Mouse (Mus musculus) forebrain, embryonic 12.5 days (tissue): ENCODE results near the gene Acss1. TPM values are rescaled to one million over a fixed set of nuclear protein-coding genes. Genes with fewer than 3 reads are reported as not detected.

ENCODE experiments used
- ATAC-seq: fragments of 200-750 bp; cut with Nextera tagmentation; 2 replicates; pipeline ENCODE4 v1.8.0; 2017; ENCODE audit warnings: moderate TSS enrichment; ENCODE audit not compliant: low FRiP score
- H3K27ac ChIP-seq: fragments of 300-500 bp; sonication (generic); 2 replicates; pipeline ENCODE4 v1.5.1; 2016; ENCODE audit warnings: mild to moderate bottlenecking
- H3K27me3 ChIP-seq: fragments of 300-500 bp; sonication (generic); 2 replicates; pipeline ENCODE4 v1.6.1; 2016; ENCODE audit warnings: mild to moderate bottlenecking
- H3K36me3 ChIP-seq: fragments of 300-500 bp; sonication (generic); replicated peaks from 2 replicates; pipeline ENCODE4 v1.6.1; 2016; ENCODE audit warnings: mild to moderate bottlenecking
- H3K4me1 ChIP-seq: fragments of 300-500 bp; sonication (generic); 2 replicates; pipeline ENCODE4 v1.6.1; 2016
- H3K4me2 ChIP-seq: fragments of 300-500 bp; sonication (generic); 2 replicates; pipeline ENCODE4 v1.6.1; 2016; ENCODE audit warnings: mild to moderate bottlenecking, moderate library complexity
- H3K4me3 ChIP-seq: fragments of 300-500 bp; sonication (generic); replicated peaks from 2 replicates; pipeline ENCODE4 v1.5.1; 2016; ENCODE audit warnings: mild to moderate bottlenecking
- H3K9ac ChIP-seq: fragments of 300-500 bp; sonication (generic); 2 replicates; pipeline ENCODE4 v1.6.1; 2016; ENCODE audit warnings: mild to moderate bottlenecking
- H3K9me3 ChIP-seq: fragments of 300-500 bp; sonication (generic); 2 replicates; pipeline ENCODE4 v1.6.1; 2016
- WGBS: fragments of 180-500 bp; shearing (Covaris S2); methylation state at CpG from one replicate; pipeline ENCODE4 v1.1.7; 2016; 5-methylcytosine and 5-hydroxymethylcytosine counted together
- polyA plus RNA-seq: library from polyadenylated mRNA; unstranded; fragments of >200 nt; fragmentation: Nextera tagmentation; extraction: Ambion mirVana; gene quantifications from 2 replicates; pipeline ENCODE4 v1.2.1, GENCODE M21; 2016

Gene Acss1
- polyA plus RNA-seq, 1 experiment from 2014 or later = 43.4 TPM

DNA sequence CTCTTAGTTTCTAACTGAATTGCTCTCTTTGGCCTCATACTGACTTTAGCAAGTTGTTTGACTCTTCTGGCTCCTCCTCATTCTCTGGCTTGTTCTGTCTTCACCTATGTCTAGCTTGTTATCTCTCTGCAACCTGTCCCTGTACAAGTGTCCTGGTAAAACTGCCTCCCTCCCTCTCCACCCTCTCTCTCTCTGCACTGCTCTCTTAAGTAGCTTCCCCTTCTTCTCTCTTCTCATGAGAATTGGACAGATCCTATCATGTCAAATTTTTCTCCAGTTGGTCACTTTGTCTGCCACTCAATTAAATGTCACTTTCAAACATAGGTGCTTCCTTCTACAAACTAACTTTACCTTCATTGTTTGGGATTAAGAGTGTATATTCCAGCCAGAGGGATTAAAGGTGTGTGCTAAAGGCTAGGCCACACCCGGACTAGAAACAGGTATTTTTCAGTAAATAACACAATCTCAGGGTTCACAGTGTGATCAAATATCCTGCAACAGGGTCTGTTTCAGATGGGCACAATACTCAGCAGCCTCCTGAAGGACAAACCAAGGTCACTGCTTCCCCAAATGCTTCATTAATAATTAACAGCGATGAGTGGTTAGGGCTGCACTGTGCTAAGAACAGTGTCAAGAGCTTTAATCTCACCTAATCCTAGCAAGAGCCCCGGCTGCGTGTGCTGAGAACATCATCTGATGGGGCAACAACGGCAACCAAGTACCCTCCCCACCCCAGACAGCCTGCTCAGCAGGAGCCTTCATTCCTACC, 4.0 kb downstream of the Acss1 start:
- H3K9ac ChIP-seq = no peak overlapping the region
- peak overlapping the region; percentile 39; the same call in 1 of the 2 replicates for H3K4me2 ChIP-seq
- 64% methylated on average over 5 of the region's 5 CpGs for WGBS
- H3K27me3 ChIP-seq = peaks cover 11% of the 10 kb centered on the region
- no peak for ATAC-seq
- no peak overlapping the region for H3K4me3 ChIP-seq
- H3K4me1 ChIP-seq = peaks cover 50% of the 10 kb centered on the region
- peak overlapping the region; percentile 44; the same call in 1 of the 2 replicates for H3K27ac ChIP-seq
- H3K36me3 ChIP-seq = peaks cover 6% of the 10 kb centered on the region; the same call in 1 of the 2 replicates
- H3K9me3 ChIP-seq = no peaks in the 10 kb centered on the region

DNA sequence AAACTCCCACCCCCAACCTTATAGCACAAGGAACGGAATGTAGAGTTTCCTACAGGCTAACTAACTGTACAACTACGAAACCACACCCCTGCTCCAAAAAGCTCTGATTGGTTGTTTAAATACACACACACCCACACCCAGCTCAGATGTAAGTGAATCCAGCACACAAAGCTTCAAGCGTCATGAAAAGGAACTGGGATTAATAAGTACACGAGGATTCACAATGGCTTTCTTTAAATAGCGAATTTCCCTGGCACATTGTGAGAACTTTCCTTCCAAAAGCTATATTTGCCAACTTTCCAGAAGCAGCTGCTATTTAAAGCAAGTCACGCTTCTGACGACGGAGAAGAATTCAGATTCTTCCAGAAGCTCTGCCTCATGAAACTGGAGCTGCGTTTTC, 5.0 kb downstream of the Acss1 start:
- 66% methylated on average over 9 of the region's 9 CpGs for WGBS
- Histone ChIP-seq H3K27ac (0 out of 2 replicates have a peak overlapping the region, but pooled peaks have one; percentile 6), H3K4me2 (no peak overlapping the region), H3K4me1 (peaks cover 46% of the 10 kb centered on the region), H3K9ac (no peak overlapping the region), H3K9me3 (no peaks in the 10 kb centered on the region), H3K36me3 (peaks cover 10% of the 10 kb centered on the region; the same call in 1 of the 2 replicates), H3K4me3 (no peak overlapping the region), H3K27me3 (peaks cover 3% of the 10 kb centered on the region; the same call in 1 of the 2 replicates)
- ATAC-seq = no peak

DNA sequence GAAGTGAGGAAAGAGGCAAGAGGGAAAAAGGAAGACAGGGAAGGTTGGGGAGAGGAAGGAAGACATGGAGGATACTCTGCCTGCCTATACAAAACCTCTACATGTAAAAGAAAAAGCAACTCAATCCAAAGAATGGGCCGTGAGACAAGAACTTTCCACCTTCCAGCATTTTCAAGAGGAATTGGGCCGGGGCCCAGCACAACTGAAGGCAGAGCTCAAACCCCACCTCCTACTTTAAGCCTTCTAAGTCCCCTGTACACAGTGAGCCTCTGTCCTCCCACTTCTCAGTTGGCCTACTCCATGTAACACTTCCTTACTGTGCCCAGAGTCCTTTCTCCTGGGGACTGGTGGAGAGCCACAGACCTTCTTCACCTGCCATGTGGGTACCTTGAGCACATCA, 6.3 kb downstream of the Acss1 start:
- Histone ChIP-seq H3K4me3 (no peak overlapping the region), H3K36me3 (peaks cover 10% of the 10 kb centered on the region; the same call in 1 of the 2 replicates), H3K4me1 (peaks cover 45% of the 10 kb centered on the region), H3K27ac (no peak overlapping the region), H3K9me3 (no peaks in the 10 kb centered on the region), H3K4me2 (no peak overlapping the region), H3K9ac (no peak overlapping the region), H3K27me3 (no peaks in the 10 kb centered on the region)
- 83% methylated on average over 2 of the region's 2 CpGs for WGBS
- no peak for ATAC-seq

- Histone ChIP-seq H3K9ac (no peak overlapping the region), H3K4me2 (no peak overlapping the region), H3K27me3 (no peaks in the 10 kb centered on the region), H3K4me3 (no peak overlapping the region), H3K36me3 (peaks cover 10% of the 10 kb centered on the region; the same call in 1 of the 2 replicates), H3K9me3 (no peaks in the 10 kb centered on the region), H3K4me1 (peaks cover 49% of the 10 kb centered on the region), H3K27ac (no peak overlapping the region)
- ATAC-seq = no peak
- WGBS = 92% methylated on average over 5 of the region's 5 CpGs
Observed at GRCm38 (mm10) chr2:150660668-150661451, 7.4 kb downstream of the Acss1 start.

- H3K4me2 ChIP-seq = no peak overlapping the region
Observed at GRCm38 (mm10) chr2:150660049-150660448, 8.3 kb downstream of the Acss1 start.

GRCm38 (mm10) chr2:150656975-150657768, 11.1 kb downstream of the Acss1 start:
- peak overlapping the region; percentile 85 for H3K27ac ChIP-seq
- H3K4me2 ChIP-seq = no peak overlapping the region
- no peak overlapping the region for H3K4me3 ChIP-seq
- peaks cover 15% of the 10 kb centered on the region; the same call in 1 of the 2 replicates for H3K36me3 ChIP-seq
- WGBS = 33% methylated on average over 8 of the region's 8 CpGs
- H3K9ac ChIP-seq = no peak overlapping the region
- H3K4me1 ChIP-seq = peaks cover 31% of the 10 kb centered on the region
- peak; percentile 91 for ATAC-seq
- H3K9me3 ChIP-seq = no peaks in the 10 kb centered on the region
- H3K27me3 ChIP-seq = no peaks in the 10 kb centered on the region

More at GRCm38 (mm10) chr2:150660049-150660448, 8.3 kb downstream of the Acss1 start:
- ATAC-seq = no peak
- Histone ChIP-seq H3K4me3 (no peak overlapping the region), H3K36me3 (peaks cover 15% of the 10 kb centered on the region; the same call in 1 of the 2 replicates), H3K4me1 (peaks cover 41% of the 10 kb centered on the region), H3K27ac (no peak overlapping the region), H3K27me3 (no peaks in the 10 kb centered on the region), H3K9ac (no peak overlapping the region), H3K9me3 (no peaks in the 10 kb centered on the region)
- 70% methylated on average over 4 of the region's 4 CpGs for WGBS

DNA sequence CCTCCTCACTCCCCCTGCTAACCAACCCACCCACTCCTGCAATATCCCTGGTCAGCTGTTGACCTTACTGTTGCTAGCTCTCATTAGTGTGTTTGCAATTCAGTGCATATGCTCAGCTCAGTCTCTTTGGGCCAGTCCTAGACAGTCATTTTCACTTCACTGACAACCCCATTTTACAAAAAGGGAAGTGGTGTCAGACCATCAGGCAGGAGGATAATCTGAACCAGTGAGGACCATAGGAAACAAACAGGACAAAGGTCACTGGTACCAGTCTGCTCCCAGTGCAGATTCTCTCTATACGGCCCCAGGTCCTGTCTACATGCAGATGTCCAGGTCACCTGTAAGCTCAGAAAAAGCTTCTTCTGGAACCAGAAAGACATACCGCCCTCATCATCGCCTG, 12.2 kb downstream of the Acss1 start:
- Histone ChIP-seq H3K4me1 (peaks cover 28% of the 10 kb centered on the region), H3K9ac (no peak overlapping the region), H3K4me3 (no peak overlapping the region), H3K9me3 (no peaks in the 10 kb centered on the region), H3K27me3 (no peaks in the 10 kb centered on the region), H3K27ac (peak overlapping the region; percentile 85; the same call in 1 of the 2 replicates), H3K4me2 (no peak overlapping the region), H3K36me3 (peaks cover 15% of the 10 kb centered on the region; the same call in 1 of the 2 replicates)
- WGBS = 95% methylated on average over 3 of the region's 3 CpGs
- no peak for ATAC-seq

DNA sequence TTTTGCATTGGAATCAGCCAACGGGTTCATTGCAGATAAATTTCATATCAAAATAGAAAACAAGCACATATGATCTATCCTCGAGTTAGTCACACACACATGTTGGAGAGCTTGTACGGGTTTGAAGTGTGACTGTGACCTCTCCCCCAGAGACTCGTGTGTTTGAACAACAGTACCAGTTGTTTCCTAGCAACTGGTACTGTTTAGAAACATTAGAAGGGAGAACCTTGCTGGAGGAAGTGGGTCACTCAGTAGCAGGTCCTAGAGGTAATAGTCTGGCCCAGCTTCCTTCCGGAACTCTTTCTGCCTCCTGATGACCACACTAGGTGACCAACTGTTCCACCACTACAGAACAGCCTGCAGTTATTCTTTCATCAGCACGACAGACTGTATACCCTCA, 13.0 kb downstream of the Acss1 start:
- no peak overlapping the region for H3K4me2 ChIP-seq
- no peak for ATAC-seq
- H3K36me3 ChIP-seq = peaks cover 12% of the 10 kb centered on the region; the same call in 1 of the 2 replicates
- H3K9ac ChIP-seq = no peak overlapping the region
- no peaks in the 10 kb centered on the region for H3K27me3 ChIP-seq
- WGBS = 87% methylated on average over 6 of the region's 6 CpGs
- H3K27ac ChIP-seq = no peak overlapping the region
- H3K9me3 ChIP-seq = no peaks in the 10 kb centered on the region
- H3K4me1 ChIP-seq = peaks cover 31% of the 10 kb centered on the region
- H3K4me3 ChIP-seq = no peak overlapping the region

DNA sequence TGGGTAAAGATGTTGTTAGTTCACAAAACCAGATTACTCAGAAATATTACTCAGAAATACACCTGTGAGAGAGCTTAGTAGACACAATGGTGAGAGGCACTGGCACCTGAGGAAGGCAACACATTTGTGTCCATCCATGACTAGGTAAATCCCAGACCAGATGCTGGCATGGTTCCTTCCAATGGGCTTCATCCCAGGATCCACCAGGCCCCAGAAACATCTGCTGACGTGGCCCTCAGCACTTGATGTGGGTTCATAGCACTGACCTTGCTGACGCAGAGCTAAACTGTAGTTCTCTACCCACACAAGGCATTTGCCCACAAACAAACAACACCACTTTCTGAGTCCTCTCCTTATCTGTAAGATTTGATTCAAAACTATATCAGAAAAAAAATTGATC, 13.5 kb downstream of the Acss1 start:
- peaks cover 12% of the 10 kb centered on the region; the same call in 1 of the 2 replicates for H3K36me3 ChIP-seq
- no peaks in the 10 kb centered on the region for H3K9me3 ChIP-seq
- no peak overlapping the region for H3K4me3 ChIP-seq
- H3K9ac ChIP-seq = no peak overlapping the region
- peaks cover 36% of the 10 kb centered on the region for H3K4me1 ChIP-seq
- no peak for ATAC-seq
- no peak overlapping the region for H3K27ac ChIP-seq
- H3K4me2 ChIP-seq = no peak overlapping the region
- 93% methylated on average over 2 of the region's 2 CpGs for WGBS
- H3K27me3 ChIP-seq = no peaks in the 10 kb centered on the region

DNA sequence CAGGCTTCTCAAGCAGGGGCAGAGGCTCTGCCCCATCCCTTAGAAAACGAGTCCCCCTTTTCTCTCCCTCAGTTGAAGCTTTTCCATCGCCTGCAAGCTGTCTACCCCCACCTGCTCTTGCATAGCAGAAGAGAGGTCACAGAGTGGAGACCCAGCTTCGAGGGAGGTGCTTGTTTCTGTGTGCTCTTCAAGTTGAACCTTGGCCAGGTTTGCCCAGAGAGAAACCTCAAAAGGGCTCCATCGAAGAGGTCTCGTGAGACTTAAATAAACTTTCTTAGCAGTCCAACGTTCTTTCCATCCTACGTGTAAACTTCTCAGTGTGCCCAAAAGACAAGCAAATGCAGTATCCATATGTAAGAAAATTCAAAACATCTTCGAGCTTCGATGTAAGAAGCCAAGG, 16.9 kb downstream of the Acss1 start:
- H3K4me1 ChIP-seq = peaks cover 48% of the 10 kb centered on the region
- H3K4me2 ChIP-seq = no peak overlapping the region
- H3K9ac ChIP-seq = 0 out of 2 replicates have a peak overlapping the region, but pooled peaks have one; percentile 12
- no peaks in the 10 kb centered on the region for H3K9me3 ChIP-seq
- WGBS = 74% methylated on average over 9 of the region's 9 CpGs
- no peaks in the 10 kb centered on the region for H3K27me3 ChIP-seq
- H3K4me3 ChIP-seq = no peak overlapping the region
- no peak for ATAC-seq
- H3K36me3 ChIP-seq = peaks cover 5% of the 10 kb centered on the region; the same call in 1 of the 2 replicates
- no peak overlapping the region for H3K27ac ChIP-seq

DNA sequence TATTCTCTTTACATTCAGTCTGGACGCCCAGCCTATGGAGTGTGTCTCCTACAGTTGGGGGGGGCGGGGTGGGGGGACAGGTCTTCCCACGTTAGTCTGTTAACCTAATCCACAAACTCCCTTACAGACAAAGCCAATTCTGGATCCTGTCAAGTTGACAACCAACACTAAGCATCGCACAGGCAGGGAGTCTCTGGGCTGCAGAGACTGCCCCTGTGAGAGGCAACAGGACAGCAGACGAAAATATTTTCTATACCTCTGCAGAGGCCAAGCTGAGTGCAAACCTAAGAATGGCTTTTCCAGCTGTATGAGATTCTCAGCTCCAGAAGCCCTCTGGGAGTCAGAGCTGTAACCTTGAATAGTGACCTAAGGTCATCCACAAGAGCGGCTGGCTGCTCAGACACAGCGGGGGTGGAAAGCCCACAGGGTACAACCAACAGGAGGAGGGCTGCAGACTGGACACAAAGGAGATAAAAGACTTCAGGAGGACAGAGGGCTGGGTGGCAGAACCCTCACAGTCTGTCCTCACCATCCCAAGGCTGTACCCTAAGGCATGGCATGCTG, 17.7 kb downstream of the Acss1 start:
- Histone ChIP-seq H3K27me3 (no peaks in the 10 kb centered on the region), H3K27ac (peak overlapping the region; percentile 54), H3K36me3 (peaks cover 4% of the 10 kb centered on the region; the same call in 1 of the 2 replicates), H3K4me2 (no peak overlapping the region), H3K9me3 (no peaks in the 10 kb centered on the region), H3K4me3 (no peak overlapping the region), H3K4me1 (peaks cover 51% of the 10 kb centered on the region), H3K9ac (peak overlapping the region; percentile 12; the same call in 1 of the 2 replicates)
- peak; percentile 42 for ATAC-seq
- 13% methylated on average over 7 of the region's 7 CpGs for WGBS
